Mouse (Mus musculus): Measurements from ENCODE around the gene Arhgef2.
"Not testable (repeated sequence)": the region's sequence is repeated elsewhere in the genome, so short reads cannot be mapped to it uniquely, and the experiment has no call there.

The Arhgef2 gene

GRCm38 (mm10) chr3:88605666-88606065, at the start of gene Arhgef2:
TSS of gene Arhgef2 (plus strand) at chr3:88605966.
- not testable (repeated sequence) for DNase-seq (ENCODE audit: low read depth, low spot score)

GRCm38 (mm10) chr3:88556616-88557015, 49.1 kb upstream of the Arhgef2 start:
- DNase-seq (ENCODE audit: low read depth, low spot score): no peak

- DNase-seq (ENCODE audit: low read depth, low spot score): no peak
Observed at GRCm38 (mm10) chr3:88559596-88559995, 46.2 kb upstream of the Arhgef2 start.

GRCm38 (mm10) chr3:88561989-88562388, 43.8 kb upstream of the Arhgef2 start:
- DNase-seq (ENCODE audit: low read depth, low spot score): no peak

- no peak for DNase-seq (ENCODE audit: low read depth, low spot score)
Observed at GRCm38 (mm10) chr3:88563442-88563841, 42.3 kb upstream of the Arhgef2 start.

- no peak for DNase-seq (ENCODE audit: low read depth, low spot score)
Observed at GRCm38 (mm10) chr3:88563966-88564365, 41.8 kb upstream of the Arhgef2 start.

- DNase-seq (ENCODE audit: low read depth, low spot score): no peak
Observed at GRCm38 (mm10) chr3:88566116-88566515, 39.6 kb upstream of the Arhgef2 start.

- DNase-seq (ENCODE audit: low read depth, low spot score): peak; percentile 27
Observed at GRCm38 (mm10) chr3:88566536-88567061, 39.2 kb upstream of the Arhgef2 start.

- DNase-seq (ENCODE audit: low read depth, low spot score): no peak
Observed at GRCm38 (mm10) chr3:88567892-88568291, 37.9 kb upstream of the Arhgef2 start.

- DNase-seq (ENCODE audit: low read depth, low spot score): no peak
Observed at GRCm38 (mm10) chr3:88568615-88569014, 37.2 kb upstream of the Arhgef2 start.

- DNase-seq (ENCODE audit: low read depth, low spot score): no peak
Observed at GRCm38 (mm10) chr3:88569093-88569492, 36.7 kb upstream of the Arhgef2 start.

GRCm38 (mm10) chr3:88569694-88570093, 36.1 kb upstream of the Arhgef2 start:
- no peak for DNase-seq (ENCODE audit: low read depth, low spot score)

GRCm38 (mm10) chr3:88570341-88570740, 35.4 kb upstream of the Arhgef2 start:
- no peak for DNase-seq (ENCODE audit: low read depth, low spot score)

GRCm38 (mm10) chr3:88571856-88572255, 33.9 kb upstream of the Arhgef2 start:
- DNase-seq (ENCODE audit: low read depth, low spot score): no peak

- DNase-seq (ENCODE audit: low read depth, low spot score): no peak
Observed at GRCm38 (mm10) chr3:88572835-88573234, 32.9 kb upstream of the Arhgef2 start.

GRCm38 (mm10) chr3:88573810-88574209, 32.0 kb upstream of the Arhgef2 start:
- DNase-seq (ENCODE audit: low read depth, low spot score): no peak

- DNase-seq (ENCODE audit: low read depth, low spot score): no peak
Observed at GRCm38 (mm10) chr3:88575540-88575939, 30.2 kb upstream of the Arhgef2 start, which contains the start of gene Ssr2. TSS of gene Ssr2 (plus strand) at chr3:88575876.

- DNase-seq (ENCODE audit: low read depth, low spot score): not testable (repeated sequence)
Observed at GRCm38 (mm10) chr3:88577846-88578245, 27.9 kb upstream of the Arhgef2 start.

- no peak for DNase-seq (ENCODE audit: low read depth, low spot score)
Observed at GRCm38 (mm10) chr3:88578498-88579424, 27.0 kb upstream of the Arhgef2 start.

- peak; percentile 81 for DNase-seq (ENCODE audit: low read depth, low spot score)
Observed at GRCm38 (mm10) chr3:88579454-88580117, 26.2 kb upstream of the Arhgef2 start.

GRCm38 (mm10) chr3:88585769-88586168, 20.0 kb upstream of the Arhgef2 start:
- DNase-seq (ENCODE audit: low read depth, low spot score): no peak

GRCm38 (mm10) chr3:88586640-88587039, 19.1 kb upstream of the Arhgef2 start:
- DNase-seq (ENCODE audit: low read depth, low spot score): no peak
